Mouse (Mus musculus) lung, adult 2 months (tissue): ENCODE data around the gene Baz2b. TPM values are rescaled to one million over a fixed set of nuclear protein-coding genes. Genes with fewer than 3 reads are reported as not detected.

Source experiments
- DNase-seq: peaks from one replicate; pipeline ENCODE4 v3.0.0; 2022
- H3K4me1 ChIP-seq: fragments of 200-500 bp; 2 replicates; pipeline ENCODE4 v1.6.1; 2011; ENCODE audit warnings: low read length; ENCODE audit not compliant: control insufficient read depth, insufficient read depth
- H3K4me3 ChIP-seq: fragments of 200-500 bp; replicated peaks from 2 replicates; pipeline ENCODE3; 2011; ENCODE audit warnings: low read depth, mild to moderate bottlenecking, control low read depth, low read length; ENCODE audit errors: extremely low read depth
- CTCF ChIP-seq: fragments of 200-500 bp; IDR thresholded peaks from 2 replicates; pipeline ENCODE4 v1.5.1; 2011; ENCODE audit warnings: mild to moderate bottlenecking, low read length, control low read depth; ENCODE audit not compliant: insufficient read depth
- POLR2A ChIP-seq: fragments of 200-500 bp; IDR thresholded peaks from 2 replicates; pipeline ENCODE4 v1.6.1; 2011; ENCODE audit warnings: low read depth, mild to moderate bottlenecking, control low read depth, low read length, borderline replicate concordance; ENCODE audit errors: extremely low read depth
- WGBS: fragments of 180-500 bp; shearing (Covaris S2); methylation state at CpG from one replicate; pipeline ENCODE4 v1.1.7; 2018; 5-methylcytosine and 5-hydroxymethylcytosine counted together
- polyA plus RNA-seq: library from polyadenylated mRNA; depleted of rRNA; stranded (reverse); fragments of >200 nt; gene quantifications from 2 replicates; pipeline ENCODE4 v1.2.3, GENCODE M21; 2012

The Baz2b gene
- polyA plus RNA-seq, 1 experiment = 21.9 TPM

- DNase-seq = no peak
- H3K4me3 ChIP-seq = no peak overlapping the region
- peaks cover 2% of the 10 kb centered on the region; the same call in 1 of the 2 replicates for H3K4me1 ChIP-seq
- TF ChIP-seq CTCF (no peak), POLR2A (no peak)
- 78% methylated on average over 6 of the region's 6 CpGs for WGBS
Measured at GRCm38 (mm10) chr2:60026554-60026953, 183.1 kb downstream of the Baz2b start.

- 89% methylated on average over 7 of the region's 7 CpGs for WGBS
- no peak for DNase-seq
- TF ChIP-seq POLR2A (no peak), CTCF (no peak)
- Histone ChIP-seq H3K4me3 (no peak overlapping the region), H3K4me1 (peaks cover 3% of the 10 kb centered on the region; the same call in 1 of the 2 replicates)
Measured at GRCm38 (mm10) chr2:60023777-60024176, 185.9 kb downstream of the Baz2b start.

GRCm38 (mm10) chr2:60021556-60021955, 188.1 kb downstream of the Baz2b start:
- TF ChIP-seq POLR2A = no peak
- TF ChIP-seq CTCF = no peak
- 76% methylated on average over 5 of the region's 5 CpGs for WGBS

GRCm38 (mm10) chr2:60021138-60021537, 188.5 kb downstream of the Baz2b start:
- 74% methylated on average over 6 of the region's 6 CpGs for WGBS

More at GRCm38 (mm10) chr2:60021556-60021955, 188.1 kb downstream of the Baz2b start:
- H3K4me3 ChIP-seq = no peak overlapping the region
- peaks cover 3% of the 10 kb centered on the region; the same call in 1 of the 2 replicates for H3K4me1 ChIP-seq
- no peak for DNase-seq

GRCm38 (mm10) chr2:60019546-60020250, 189.9 kb downstream of the Baz2b start:
- DNase-seq = no peak
- TF ChIP-seq POLR2A (no peak), CTCF (no peak)
- H3K4me3 ChIP-seq = no peak overlapping the region
- 98% methylated on average over 3 of the region's 3 CpGs for WGBS
- H3K4me1 ChIP-seq = peaks cover 3% of the 10 kb centered on the region; the same call in 1 of the 2 replicates

More at GRCm38 (mm10) chr2:60021138-60021537, 188.5 kb downstream of the Baz2b start:
- Histone ChIP-seq H3K4me1 (peaks cover 3% of the 10 kb centered on the region; the same call in 1 of the 2 replicates), H3K4me3 (no peak overlapping the region)
- DNase-seq = no peak
- TF ChIP-seq POLR2A (no peak), CTCF (no peak)

GRCm38 (mm10) chr2:60018875-60019501, 190.7 kb downstream of the Baz2b start:
- H3K4me1 ChIP-seq = peaks cover 3% of the 10 kb centered on the region; the same call in 1 of the 2 replicates
- TF ChIP-seq CTCF = no peak
- no peak for TF ChIP-seq POLR2A
- no peak for DNase-seq
- H3K4me3 ChIP-seq = no peak overlapping the region
- WGBS = 50% methylated on average over 10 of the region's 10 CpGs

GRCm38 (mm10) chr2:60011526-60011925, 198.1 kb downstream of the Baz2b start:
- Histone ChIP-seq H3K4me3 (no peak overlapping the region), H3K4me1 (no peaks in the 10 kb centered on the region)
- no peak for DNase-seq
- WGBS = 56% methylated on average over 3 of the region's 3 CpGs
- TF ChIP-seq POLR2A (no peak), CTCF (no peak)

GRCm38 (mm10) chr2:60003665-60004045, 206.0 kb downstream of the Baz2b start:
- no peak overlapping the region for H3K4me3 ChIP-seq
- no peak for TF ChIP-seq POLR2A
- TF ChIP-seq CTCF = no peak
- 95% methylated on average over 5 of the region's 5 CpGs for WGBS
- no peaks in the 10 kb centered on the region; the same call in 1 of the 2 replicates for H3K4me1 ChIP-seq
- DNase-seq = no peak

GRCm38 (mm10) chr2:60003038-60003664, 206.5 kb downstream of the Baz2b start:
- peaks cover 3% of the 10 kb centered on the region for H3K4me1 ChIP-seq
- no peak for TF ChIP-seq POLR2A
- TF ChIP-seq CTCF = no peak
- DNase-seq = no peak
- 69% methylated on average over 5 of the region's 5 CpGs for WGBS
- H3K4me3 ChIP-seq = no peak overlapping the region
